Mouse (Mus musculus) layer of hippocampus, adult 9-11 months (tissue): ENCODE measurements around the gene Treh.

Experiments
- DNase-seq: peaks from one replicate; pipeline ENCODE4 v3.0.0; 2022

Gene Treh

GRCm38 (mm10) chr9:44717822-44718242, 44.8 kb downstream of the Treh start:
- peak; percentile 90 for DNase-seq

GRCm38 (mm10) chr9:44718937-44719631, 46.1 kb downstream of the Treh start:
- DNase-seq, result no peak

- DNase-seq, result no peak
These were observed 46.8 kb downstream of the Treh start for GRCm38 (mm10) chr9:44719632-44720357.

- DNase-seq, result peak; percentile 63
These were observed 47.5 kb downstream of the Treh start for GRCm38 (mm10) chr9:44720358-44721153.

GRCm38 (mm10) chr9:44721154-44721876, 48.3 kb downstream of the Treh start:
- peak; percentile 91 for DNase-seq

- DNase-seq, result no peak
These were observed 48.8 kb downstream of the Treh start for GRCm38 (mm10) chr9:44721877-44722186.

- DNase-seq, result no peak
These were observed 49.5 kb downstream of the Treh start for GRCm38 (mm10) chr9:44722575-44722974.

GRCm38 (mm10) chr9:44723008-44723407, 50.0 kb downstream of the Treh start:
- no peak for DNase-seq

GRCm38 (mm10) chr9:44723521-44724041, 50.5 kb downstream of the Treh start:
- no peak for DNase-seq

GRCm38 (mm10) chr9:44724223-44724622, 51.2 kb downstream of the Treh start:
- DNase-seq, result peak; percentile 77

GRCm38 (mm10) chr9:44724665-44725064, 51.6 kb downstream of the Treh start:
- DNase-seq, result no peak

GRCm38 (mm10) chr9:44726431-44727146, 53.6 kb downstream of the Treh start:
- no peak for DNase-seq

- no peak for DNase-seq
These were observed 54.4 kb downstream of the Treh start for GRCm38 (mm10) chr9:44727441-44727840.

GRCm38 (mm10) chr9:44732130-44732549, 59.1 kb downstream of the Treh start:
- no peak for DNase-seq

- no peak for DNase-seq
These were observed 60.0 kb downstream of the Treh start for GRCm38 (mm10) chr9:44732921-44733530.

GRCm38 (mm10) chr9:44733671-44734523, 60.9 kb downstream of the Treh start:
- peak; percentile 86 for DNase-seq

- DNase-seq, result peak; percentile 89
These were observed 61.8 kb downstream of the Treh start, which contains the start of gene Phldb1 for GRCm38 (mm10) chr9:44734524-44735494. Phldb1 (minus strand) TSS chr9:44735198.

- no peak for DNase-seq
These were observed 62.9 kb downstream of the Treh start for GRCm38 (mm10) chr9:44735886-44736285.
